Comparison of ENCODE assay signal across 9 mouse cellular contexts in genomic region chr11:76454492-76454891, GRCm38 (mm10). TPM values are rescaled to one million over a fixed set of nuclear protein-coding genes. Genes with fewer than 3 reads are reported as not detected.
DNase-seq lines count a peak whose midpoint lies in the region; ATAC-seq lines count a peak whose summit lies in the region.
"Had no signal": no experiment of that assay in that cellular context is flagged by ENCODE, and none has a peak within 500 bp of the region (broad histone marks: within the 10 kb centered on the region; RNA-seq: fewer than 3 reads in every experiment).

No protein-coding gene starts in this region.

- WGBS in heart, embryonic 11.5 days (ENCODE audit: insufficient replicate concordance): 48% methylated on average over 5 of the region's 5 CpGs
- 49% methylated on average over 5 of the region's 5 CpGs for WGBS in embryonic facial prominence, embryonic 14.5 days
- 52% methylated on average over 5 of the region's 5 CpGs for WGBS in midbrain, embryonic 13.5 days

- no peaks in the 10 kb centered on the region for H3K9me3 ChIP-seq in heart, embryonic 11.5 days (replicated peaks; ENCODE audit: control insufficient read depth, low read length)
- no peaks in the 10 kb centered on the region for H3K9me3 ChIP-seq in embryonic facial prominence, embryonic 14.5 days (ENCODE audit: control insufficient read depth, low read length)
- no peaks in the 10 kb centered on the region for H3K9me3 ChIP-seq in midbrain, embryonic 13.5 days
- H3K9me3 ChIP-seq: neural tube, embryonic 12.5 days had no signal

- H3K9ac ChIP-seq in heart, embryonic 11.5 days (ENCODE audit: low read depth, low read length): no peak overlapping the region
- no peak overlapping the region for H3K9ac ChIP-seq in embryonic facial prominence, embryonic 14.5 days (ENCODE audit: low read depth, low read length)
- H3K9ac ChIP-seq in midbrain, embryonic 13.5 days (replicated peaks): no peak overlapping the region
- H3K9ac ChIP-seq: neural tube, embryonic 12.5 days had no signal

- H3K4me1 ChIP-seq in heart, embryonic 11.5 days (ENCODE audit: control insufficient read depth, insufficient read depth, low read length): peaks cover 16% of the 10 kb centered on the region
- peaks cover 6% of the 10 kb centered on the region; the same call in 1 of the 2 replicates for H3K4me1 ChIP-seq in embryonic facial prominence, embryonic 14.5 days (ENCODE audit: control insufficient read depth, insufficient read depth, low read length)
- peaks cover 28% of the 10 kb centered on the region for H3K4me1 ChIP-seq in midbrain, embryonic 13.5 days (replicated peaks)

- H3K4me2 ChIP-seq in heart, embryonic 11.5 days: no peak overlapping the region
- no peak overlapping the region for H3K4me2 ChIP-seq in embryonic facial prominence, embryonic 14.5 days (ENCODE audit: low read depth, low read length)
- no peak overlapping the region for H3K4me2 ChIP-seq in midbrain, embryonic 13.5 days (replicated peaks)
- H3K4me2 ChIP-seq: neural tube, embryonic 12.5 days had no signal

- no peak overlapping the region for H3K27ac ChIP-seq in heart, embryonic 11.5 days (ENCODE audit: low read depth, low read length)
- no peak overlapping the region for H3K27ac ChIP-seq in embryonic facial prominence, embryonic 14.5 days (replicated peaks; ENCODE audit: low read depth, low read length)
- no peak overlapping the region for H3K27ac ChIP-seq in midbrain, embryonic 13.5 days
- H3K27ac ChIP-seq: neural tube, embryonic 12.5 days had no signal

- peaks cover 16% of the 10 kb centered on the region for H3K36me3 ChIP-seq in heart, embryonic 11.5 days (ENCODE audit: control insufficient read depth, insufficient read depth, low read length)
- peaks cover 64% of the 10 kb centered on the region for H3K36me3 ChIP-seq in embryonic facial prominence, embryonic 14.5 days (ENCODE audit: control insufficient read depth, insufficient read depth, low read length)
- H3K36me3 ChIP-seq in midbrain, embryonic 13.5 days: peaks cover 79% of the 10 kb centered on the region
- H3K36me3 ChIP-seq in splenic B cell, adult 2 months (ENCODE audit: control insufficient read depth, insufficient read depth, low read length, poor library complexity, severe bottlenecking): peaks cover 2% of the 10 kb centered on the region

- no peak overlapping the region for H3K4me3 ChIP-seq in heart, embryonic 11.5 days (ENCODE audit: low read depth, low read length)
- H3K4me3 ChIP-seq in embryonic facial prominence, embryonic 14.5 days (ENCODE audit: low read depth, low read length): no peak overlapping the region
- no peak overlapping the region for H3K4me3 ChIP-seq in midbrain, embryonic 13.5 days (replicated peaks)
- H3K4me3 ChIP-seq: neural tube, embryonic 12.5 days had no signal

- DNase-seq in heart, adult 18-20 months: peak; percentile 67 to 82
- DNase-seq in adrenal gland, postnatal 4 days (ENCODE audit: low spot score in 2 of 2): peak; percentile 33 to 38
- DNase-seq in embryonic facial prominence, embryonic 14.5 days (ENCODE audit: low spot score): peak; percentile 88
- peak; percentile 51 to 86 for DNase-seq in left cerebral cortex, postnatal 10 days (ENCODE audit: extremely low spot score in 1 of 2, low spot score in 2 of 2)
- peak; percentile 80 for DNase-seq in splenic B cell, adult 2 months (ENCODE audit: low read depth, low spot score)

- intact Hi-C loops in left cerebral cortex, postnatal 10 days (cut with DNase I): loop anchor here (2.0 to 10.0 kb wide), 2 partner anchors 38 to 120 kb away; no protein-coding TSS in a partner anchor

- no peaks in the 10 kb centered on the region for H3K27me3 ChIP-seq in heart, embryonic 11.5 days (ENCODE audit: control insufficient read depth, insufficient read depth, low read length)
- H3K27me3 ChIP-seq in embryonic facial prominence, embryonic 14.5 days (replicated peaks; ENCODE audit: control insufficient read depth, insufficient read depth, low read length): no peaks in the 10 kb centered on the region
- H3K27me3 ChIP-seq in midbrain, embryonic 13.5 days: no peaks in the 10 kb centered on the region
- no peaks in the 10 kb centered on the region for H3K27me3 ChIP-seq in splenic B cell, adult 2 months (ENCODE audit: control insufficient read depth, insufficient read depth, low read length, poor library complexity, severe bottlenecking)
- H3K27me3 ChIP-seq: neural tube, embryonic 12.5 days had no signal

- no peak; the same call in 1 of the 2 replicates for ATAC-seq in heart, embryonic 11.5 days (replicated peaks; ENCODE audit: insufficient number of reproducible peaks, low FRiP score, low TSS enrichment)
- ATAC-seq in embryonic facial prominence, embryonic 14.5 days (ENCODE audit: low read depth): peak; percentile 56
- ATAC-seq in hematopoietic stem cell, adult 5-6 weeks (replicated peaks in 1 of 2; ENCODE audit: insufficient read depth in 1 of 2, low FRiP score in 2 of 2, low TSS enrichment in 1 of 2, low read depth in 1 of 2, poor library complexity in 2 of 2, severe bottlenecking in 2 of 2): peak; percentile 49 to 63; a peak in 3 of 4 replicates
- peak; percentile 57 for ATAC-seq in midbrain, embryonic 13.5 days

RNA-seq across cellular contexts. Expression of gene Timm22, which starts 47.7 kb away (rescaled TPM):
- 10 to 100 TPM; 44.0 to 51.4 TPM for total RNA-seq in heart, adult 18-20 months (2021)
- polyA plus RNA-seq in heart, embryonic 11.5 days (2014; fragmentation: Nextera tagmentation; extraction: Ambion mirVana): 108 and 110 TPM in 2 replicates
- total RNA-seq in adrenal gland, postnatal 4 days (2021): 10 to 100 TPM; 46.5 to 52.9 TPM
- 113 and 124 TPM in 2 replicates for polyA plus RNA-seq in embryonic facial prominence, embryonic 14.5 days (2014; fragmentation: Nextera tagmentation; extraction: Ambion mirVana)
- total RNA-seq in hematopoietic stem cell, adult 5-6 weeks (2017): 6.7 and 10.2 TPM in 2 replicates
- total RNA-seq in left cerebral cortex, postnatal 10 days (2021): 10 to 100 TPM; 42.6 to 44.1 TPM
- polyA plus RNA-seq in midbrain, embryonic 13.5 days (2015; fragmentation: Nextera tagmentation; extraction: Ambion mirVana): 96.3 and 102 TPM in 2 replicates

RNA-seq across cellular contexts. Expression of gene Nxn, which starts 55.6 kb away (rescaled TPM):
- total RNA-seq in heart, adult 18-20 months (2021): 10 to 100 TPM; 13.5 to 17.8 TPM
- 21.6 and 24.8 TPM in 2 replicates for polyA plus RNA-seq in heart, embryonic 11.5 days (2014; fragmentation: Nextera tagmentation; extraction: Ambion mirVana)
- total RNA-seq in adrenal gland, postnatal 4 days (2021): 10 to 100 TPM; 26.4 to 28.3 TPM
- polyA plus RNA-seq in embryonic facial prominence, embryonic 14.5 days (2014; fragmentation: Nextera tagmentation; extraction: Ambion mirVana): 63.8 and 70.2 TPM in 2 replicates
- total RNA-seq in hematopoietic stem cell, adult 5-6 weeks (2017): 7.9 and 13.3 TPM in 2 replicates
- total RNA-seq in left cerebral cortex, postnatal 10 days (2021): 10 to 100 TPM in 1 of 2 experiments, 1 to 10 TPM in 1; 8.5 to 13.2 TPM
- 29.0 and 34.3 TPM in 2 replicates for polyA plus RNA-seq in midbrain, embryonic 13.5 days (2015; fragmentation: Nextera tagmentation; extraction: Ambion mirVana)

Comparison
In these comparisons a context has a peak if more than half of its experiments do, and no peak if none do; other contexts are left out.
1. DNase-seq: peak in every context shown above with its lines; median percentile 88 in embryonic facial prominence, embryonic 14.5 days; 80 in splenic B cell, adult 2 months; 74 in heart, adult 18-20 months; 68 in left cerebral cortex, postnatal 10 days; 36 in adrenal gland, postnatal 4 days.